Mouse (Mus musculus) effector memory CD4-positive, alpha-beta T cell, adult 7 months (primary cell): Measurements from ENCODE around the gene Ugt1a9. TPM values are rescaled to one million over a fixed set of nuclear protein-coding genes. Genes with fewer than 3 reads are reported as not detected.

Experiments used
- polyA plus RNA-seq: library from polyadenylated mRNA; unstranded; fragments of 100-300 nt; shearing (Covaris generic); gene quantifications from one replicate; pipeline ENCODE4 v1.2.1, GENCODE M21; 2017

Ugt1a9 gene
- not detected for polyA plus RNA-seq

DNA sequence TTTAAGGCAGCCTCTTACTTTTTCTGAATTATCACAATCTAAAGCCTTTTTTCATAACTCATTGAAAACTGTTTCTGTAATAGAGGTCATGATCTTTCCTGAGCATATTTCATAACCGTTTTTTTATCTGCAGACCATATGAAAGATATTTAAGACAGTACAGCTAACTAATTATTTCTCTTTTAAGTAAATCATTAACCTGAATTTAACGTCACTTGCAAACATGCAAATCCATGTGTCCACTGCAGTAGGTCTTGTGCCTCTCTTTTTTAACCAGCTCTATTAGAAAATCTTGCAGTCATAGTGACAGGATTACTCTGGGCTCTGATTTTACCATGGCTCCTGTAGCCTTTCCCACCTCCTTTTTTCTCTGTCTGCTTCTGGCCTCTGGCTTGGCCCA is at the start of gene Ugt1a9:
Ugt1a9 (plus strand) TSS at position 306 of the 400 bp plus-strand sequence.

GRCm38 (mm10) chr1:88055088-88055487 is 15.5 kb upstream of the Ugt1a9 start, which contains the start of gene Ugt1a10:
Gene Ugt1a10 (plus strand): TSS chr1:88055388.

DNA sequence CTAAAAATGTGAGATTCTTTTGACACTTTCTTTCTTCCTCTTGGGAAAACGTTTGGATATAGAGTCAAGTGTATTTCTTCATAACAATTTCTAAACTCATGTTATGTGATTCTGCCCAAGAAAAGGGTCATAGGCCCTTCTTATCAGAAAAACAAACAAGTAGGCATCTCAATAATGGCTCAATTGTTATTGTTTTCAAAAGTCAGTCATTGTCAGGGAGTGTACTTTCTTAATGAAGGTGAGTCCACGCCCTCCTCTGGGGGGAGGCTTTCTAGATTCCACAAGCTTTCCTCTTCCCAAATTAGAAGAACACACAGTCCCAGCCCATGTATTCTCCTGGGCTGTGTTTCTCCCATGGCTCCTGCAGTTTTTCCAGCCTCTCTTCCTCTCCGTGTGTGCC is 16.9 kb downstream of the Ugt1a9 start, which contains the start of gene Ugt1a8:
Ugt1a8 (plus strand) TSS at position 301 of the 400 bp plus-strand sequence.

GRCm38 (mm10) chr1:88094941-88095492 is 24.4 kb downstream of the Ugt1a9 start, which contains the start of gene Ugt1a7c:
Gene Ugt1a7c (plus strand): TSS chr1:88095062.

GRCm38 (mm10) chr1:88103019-88103418 is 32.4 kb downstream of the Ugt1a9 start, which contains the start of gene Ugt1a6b:
Gene Ugt1a6b (plus strand): TSS chr1:88103252.

GRCm38 (mm10) chr1:88134457-88135011 is 63.9 kb downstream of the Ugt1a9 start, which contains the start of gene Ugt1a6a:
Gene Ugt1a6a (plus strand): TSS chr1:88134809.

GRCm38 (mm10) chr1:88165711-88166110 is 95.1 kb downstream of the Ugt1a9 start, which contains the start of gene Ugt1a5:
Gene Ugt1a5 (plus strand): TSS chr1:88166012.

DNA sequence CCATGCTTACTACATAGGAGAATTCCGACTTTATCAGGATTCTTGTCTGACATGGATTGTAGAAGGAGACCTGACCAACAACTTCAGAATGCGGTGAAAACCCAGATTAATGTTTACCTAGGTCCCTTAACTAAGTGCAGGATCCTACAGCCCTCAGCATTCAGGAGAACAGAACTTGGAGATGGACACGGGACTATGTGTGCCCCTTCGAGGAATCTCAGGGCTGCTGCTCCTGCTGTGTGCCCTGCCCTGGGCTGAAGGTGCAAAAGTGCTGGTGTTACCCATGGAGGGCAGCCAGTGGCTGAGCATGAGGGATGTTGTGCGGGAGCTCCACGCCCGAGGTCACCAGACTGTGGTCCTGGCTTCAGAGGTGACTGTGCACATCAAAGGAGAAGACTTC is 129.9 kb downstream of the Ugt1a9 start, which contains the start of gene Ugt1a2:
Ugt1a2 (plus strand) TSS at position 146 of the 400 bp plus-strand sequence.

GRCm38 (mm10) chr1:88205294-88205922 is 134.8 kb downstream of the Ugt1a9 start, which contains the start of gene Dnajb3:
Gene Dnajb3 (minus strand): TSS chr1:88205782.

GRCm38 (mm10) chr1:88211812-88212211 is 141.2 kb downstream of the Ugt1a9 start, which contains the start of gene Ugt1a1:
Gene Ugt1a1 (plus strand): TSS chr1:88211959.

DNA sequence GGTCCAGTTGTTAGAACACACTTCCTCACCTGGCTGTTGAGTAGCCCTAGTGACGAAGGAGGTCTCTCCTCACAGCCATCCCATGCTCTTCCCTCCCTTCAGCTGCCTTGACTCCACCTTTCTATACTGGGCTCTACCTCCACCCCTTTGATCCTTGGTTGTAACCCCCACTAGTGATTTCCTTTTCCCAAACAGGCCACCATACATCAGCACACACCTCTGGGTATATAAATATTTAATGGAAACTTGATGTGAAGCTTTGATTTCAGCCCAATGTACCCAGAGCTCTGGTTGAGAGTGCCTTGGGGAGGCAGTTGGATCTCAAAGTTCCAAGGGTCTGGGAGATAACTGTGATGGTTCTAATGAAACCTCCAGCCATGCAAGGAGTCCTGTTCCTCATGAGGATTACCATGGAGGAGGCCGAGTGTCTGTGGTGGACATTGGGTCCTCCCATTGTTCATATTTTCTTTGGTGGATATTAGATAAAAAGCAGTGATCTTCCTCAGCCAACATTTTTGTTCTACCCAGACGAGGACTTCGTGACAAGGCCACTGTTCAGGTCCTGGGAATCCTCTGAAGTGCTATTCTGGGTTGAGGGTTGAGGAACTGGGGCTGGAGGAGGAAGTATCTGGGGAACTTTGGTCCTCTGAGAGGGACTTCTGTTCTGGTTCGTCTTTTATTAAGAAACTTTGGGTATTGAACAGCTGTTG is 156.2 kb downstream of the Ugt1a9 start, which contains the start of gene Mroh2a:
Mroh2a (plus strand) TSS at position 317 of the 710 bp plus-strand sequence.

Other genes with a start within 250 kb of the Ugt1a9 start
- 82.5 TPM for gene Dgkd, start 217.5 kb upstream of the Ugt1a9 start, polyA plus RNA-seq
- 14.5 TPM for gene Usp40, start 62.2 kb upstream of the Ugt1a9 start, polyA plus RNA-seq
- gene Ugt1a10, start 15.4 kb upstream of the Ugt1a9 start, polyA plus RNA-seq = not detected
- not detected for gene Ugt1a8, start 17.0 kb downstream of the Ugt1a9 start, polyA plus RNA-seq
- gene Ugt1a7c, start 24.3 kb downstream of the Ugt1a9 start, polyA plus RNA-seq = 0.16 TPM
- not detected for gene Ugt1a6b, start 32.5 kb downstream of the Ugt1a9 start, polyA plus RNA-seq
- 1.1 TPM for gene Ugt1a6a, start 64.0 kb downstream of the Ugt1a9 start, polyA plus RNA-seq
- gene Ugt1a5, start 95.2 kb downstream of the Ugt1a9 start, polyA plus RNA-seq = not detected
- gene Ugt1a2, start 129.8 kb downstream of the Ugt1a9 start, polyA plus RNA-seq = 0.56 TPM
- not detected for gene Dnajb3, start 135.0 kb downstream of the Ugt1a9 start, polyA plus RNA-seq
- gene Ugt1a1, start 141.2 kb downstream of the Ugt1a9 start, polyA plus RNA-seq = not detected
- gene Mroh2a, start 156.2 kb downstream of the Ugt1a9 start, polyA plus RNA-seq = 2.7 TPM
- gene Hjurp, start 206.8 kb downstream of the Ugt1a9 start, polyA plus RNA-seq = 90.0 TPM
- not detected for gene Trpm8, start 206.9 kb downstream of the Ugt1a9 start, polyA plus RNA-seq